Mouse (Mus musculus) hindbrain, embryonic 14.5 days (tissue): ENCODE results near the gene Sap30bp. TPM values are rescaled to one million over a fixed set of nuclear protein-coding genes. Genes with fewer than 3 reads are reported as not detected.

Experiments
- ATAC-seq: fragments of 200-750 bp; cut with Nextera tagmentation; 2 replicates; pipeline ENCODE4 v1.8.0; 2017; ENCODE audit warnings: moderate number of reproducible peaks, mild to moderate bottlenecking, moderate TSS enrichment, moderate library complexity; ENCODE audit not compliant: low FRiP score
- DNase-seq: peaks from one replicate; pipeline ENCODE4 v3.0.0-alpha.2; 2015; ENCODE audit warnings: low spot score
- H3K27ac ChIP-seq: fragments of 300-500 bp; sonication (generic); 2 replicates; pipeline ENCODE4 v1.5.1; 2014; ENCODE audit warnings: mild to moderate bottlenecking, moderate library complexity
- H3K27me3 ChIP-seq: fragments of 300-500 bp; sonication (generic); 2 replicates; pipeline ENCODE4 v1.6.1; 2014; ENCODE audit warnings: mild to moderate bottlenecking, low read length, mixed read lengths; ENCODE audit not compliant: control insufficient read depth, insufficient read depth
- H3K36me3 ChIP-seq: fragments of 300-500 bp; sonication (generic); replicated peaks from 2 replicates; pipeline ENCODE4 v1.6.1; 2014; ENCODE audit not compliant: control insufficient read depth, insufficient read depth
- H3K4me1 ChIP-seq: fragments of 300-500 bp; sonication (generic); replicated peaks from 2 replicates; pipeline ENCODE4 v1.6.1; 2014; ENCODE audit warnings: antibody characterized with exemption, low read length, mixed read lengths; ENCODE audit not compliant: control insufficient read depth, insufficient read depth
- H3K4me2 ChIP-seq: fragments of 300-500 bp; sonication (generic); replicated peaks from 2 replicates; pipeline ENCODE4 v1.6.1; 2014; ENCODE audit warnings: mild to moderate bottlenecking, moderate library complexity
- H3K4me3 ChIP-seq: fragments of 300-500 bp; sonication (generic); replicated peaks from 2 replicates; pipeline ENCODE4 v1.5.1; 2014; ENCODE audit warnings: mild to moderate bottlenecking, low read length
- H3K9ac ChIP-seq: fragments of 300-500 bp; sonication (generic); 2 replicates; pipeline ENCODE4 v1.6.1; 2014
- H3K9me3 ChIP-seq: fragments of 300-500 bp; sonication (generic); 2 replicates; pipeline ENCODE4 v1.6.1; 2016; ENCODE audit warnings: low read length; ENCODE audit not compliant: control insufficient read depth
- WGBS: fragments of 180-500 bp; shearing (Covaris S2); extraction: QIAGEN DNeasy Blood & Tissue Kit; methylation state at CpG from one replicate; pipeline ENCODE4 v1.1.7; 2014; 5-methylcytosine and 5-hydroxymethylcytosine counted together
- polyA plus RNA-seq: library from polyadenylated mRNA; unstranded; fragments of >200 nt; fragmentation: Nextera tagmentation; extraction: Ambion mirVana; gene quantifications from 2 replicates; pipeline ENCODE4 v1.2.1, GENCODE M21; 2014

Gene Sap30bp
- polyA plus RNA-seq, 1 experiment from 2014 or later, result 40.5 TPM

- no peak overlapping the region for H3K9ac ChIP-seq
- H3K9me3 ChIP-seq, result no peaks in the 10 kb centered on the region
- peaks cover 56% of the 10 kb centered on the region for H3K36me3 ChIP-seq
- WGBS, result 47% methylated on average over 6 of the region's 6 CpGs
- no peak overlapping the region for H3K4me2 ChIP-seq
- no peak overlapping the region for H3K4me3 ChIP-seq
- H3K4me1 ChIP-seq, result no peaks in the 10 kb centered on the region
- DNase-seq (peak; percentile 71), ATAC-seq (no peak)
- H3K27me3 ChIP-seq, result no peaks in the 10 kb centered on the region
- no peak overlapping the region for H3K27ac ChIP-seq
Measured at GRCm38 (mm10) chr11:115920110-115920818, 12.8 kb upstream of the Sap30bp start.

- DNase-seq (no peak), ATAC-seq (no peak)
- 96% methylated on average over 1 of the region's 1 CpGs for WGBS
- Histone ChIP-seq H3K27me3 (no peaks in the 10 kb centered on the region), H3K36me3 (peaks cover 50% of the 10 kb centered on the region), H3K27ac (no peak overlapping the region), H3K4me3 (no peak overlapping the region), H3K4me1 (no peaks in the 10 kb centered on the region), H3K4me2 (no peak overlapping the region), H3K9ac (no peak overlapping the region), H3K9me3 (no peaks in the 10 kb centered on the region)
Measured at GRCm38 (mm10) chr11:115921986-115922385, 11.1 kb upstream of the Sap30bp start.

GRCm38 (mm10) chr11:115929031-115929430 is 4.1 kb upstream of the Sap30bp start:
- H3K4me3 ChIP-seq, result no peak overlapping the region
- H3K9ac ChIP-seq, result no peak overlapping the region
- peaks cover 35% of the 10 kb centered on the region for H3K36me3 ChIP-seq
- H3K9me3 ChIP-seq, result no peaks in the 10 kb centered on the region
- H3K4me2 ChIP-seq, result no peak overlapping the region
- no peaks in the 10 kb centered on the region for H3K27me3 ChIP-seq
- H3K27ac ChIP-seq, result no peak overlapping the region
- no peak for ATAC-seq
- DNase-seq, result no peak
- H3K4me1 ChIP-seq, result peaks cover 11% of the 10 kb centered on the region
- WGBS, result 86% methylated on average over 8 of the region's 8 CpGs

- H3K36me3 ChIP-seq, result peaks cover 27% of the 10 kb centered on the region
- H3K27me3 ChIP-seq, result no peaks in the 10 kb centered on the region
- H3K9ac ChIP-seq, result no peak overlapping the region
- peaks cover 19% of the 10 kb centered on the region for H3K4me1 ChIP-seq
- WGBS, result 97% methylated on average over 2 of the region's 3 CpGs
- no peak for DNase-seq
- ATAC-seq, result no peak
- H3K4me3 ChIP-seq, result no peak overlapping the region
- H3K9me3 ChIP-seq, result no peaks in the 10 kb centered on the region
- H3K27ac ChIP-seq, result no peak overlapping the region
- H3K4me2 ChIP-seq, result no peak overlapping the region
Measured at GRCm38 (mm10) chr11:115929818-115930217, 3.3 kb upstream of the Sap30bp start.

GRCm38 (mm10) chr11:115931235-115931634 is 1.8 kb upstream of the Sap30bp start:
- ATAC-seq (no peak), DNase-seq (no peak)
- 74% methylated on average over 3 of the region's 3 CpGs for WGBS
- H3K4me2 ChIP-seq, result no peak overlapping the region
- no peak overlapping the region for H3K27ac ChIP-seq
- H3K27me3 ChIP-seq, result no peaks in the 10 kb centered on the region
- peaks cover 23% of the 10 kb centered on the region for H3K4me1 ChIP-seq
- H3K36me3 ChIP-seq, result peaks cover 27% of the 10 kb centered on the region
- no peak overlapping the region for H3K4me3 ChIP-seq
- H3K9ac ChIP-seq, result no peak overlapping the region
- H3K9me3 ChIP-seq, result no peaks in the 10 kb centered on the region

- Histone ChIP-seq H3K4me1 (peaks cover 23% of the 10 kb centered on the region), H3K27ac (peak overlapping the region; percentile 34), H3K9ac (peak overlapping the region; percentile 77), H3K4me3 (peak overlapping the region; percentile 77), H3K27me3 (no peaks in the 10 kb centered on the region), H3K36me3 (peaks cover 39% of the 10 kb centered on the region), H3K4me2 (peak overlapping the region; percentile 90), H3K9me3 (no peaks in the 10 kb centered on the region)
- ATAC-seq (0 out of 2 replicates have a peak, but pooled peaks have one; percentile 4), DNase-seq (no peak)
- under 1% methylated on average over 16 of the region's 16 CpGs for WGBS
Measured at GRCm38 (mm10) chr11:115933747-115934110, 647 bp downstream of the Sap30bp start.

- Histone ChIP-seq H3K9me3 (no peaks in the 10 kb centered on the region), H3K4me3 (no peak overlapping the region), H3K36me3 (peaks cover 94% of the 10 kb centered on the region), H3K27me3 (no peaks in the 10 kb centered on the region), H3K4me1 (peaks cover 4% of the 10 kb centered on the region), H3K4me2 (no peak overlapping the region), H3K27ac (no peak overlapping the region), H3K9ac (no peak overlapping the region; the same call in 1 of the 2 replicates)
- DNase-seq, result peak; percentile 91
- no peak for ATAC-seq
- WGBS, result 36% methylated on average over 6 of the region's 6 CpGs
Measured at GRCm38 (mm10) chr11:115939690-115940329, 6.7 kb downstream of the Sap30bp start.

- H3K9ac ChIP-seq, result no peak overlapping the region
- H3K4me3 ChIP-seq, result no peak overlapping the region
- no peak overlapping the region for H3K4me2 ChIP-seq
- H3K9me3 ChIP-seq, result no peaks in the 10 kb centered on the region
- no peaks in the 10 kb centered on the region for H3K27me3 ChIP-seq
- peaks cover 90% of the 10 kb centered on the region for H3K36me3 ChIP-seq
- WGBS, result 88% methylated on average over 7 of the region's 7 CpGs
- no peak for ATAC-seq
- no peak for DNase-seq
- H3K27ac ChIP-seq, result no peak overlapping the region
- H3K4me1 ChIP-seq, result no peaks in the 10 kb centered on the region
Measured at GRCm38 (mm10) chr11:115941980-115942379, 8.9 kb downstream of the Sap30bp start.

GRCm38 (mm10) chr11:115945247-115945646 is 12.2 kb downstream of the Sap30bp start:
- H3K4me2 ChIP-seq, result no peak overlapping the region
- 91% methylated on average over 8 of the region's 8 CpGs for WGBS
- DNase-seq (no peak), ATAC-seq (no peak)
- peaks cover 6% of the 10 kb centered on the region; the same call in 1 of the 2 replicates for H3K4me1 ChIP-seq
- H3K36me3 ChIP-seq, result peaks cover 79% of the 10 kb centered on the region
- no peak overlapping the region for H3K9ac ChIP-seq
- no peaks in the 10 kb centered on the region for H3K9me3 ChIP-seq
- no peak overlapping the region for H3K4me3 ChIP-seq
- no peak overlapping the region for H3K27ac ChIP-seq
- no peaks in the 10 kb centered on the region for H3K27me3 ChIP-seq
